Mouse (Mus musculus) E14TG2a.4 (cell line): ENCODE data around the gene Hydin.

Source experiments
- CTCF ChIP-seq: conservative IDR thresholded peaks from 2 replicates; pipeline ENCODE4 v1.5.1; 2014; ENCODE audit warnings: low read length
- NANOG ChIP-seq: IDR thresholded peaks from 2 replicates; pipeline ENCODE4 v1.6.1; 2014; ENCODE audit warnings: borderline replicate concordance, low read length, mixed read lengths

- TF ChIP-seq CTCF (no peak), NANOG (no peak)
These were observed 385.1 kb downstream of the Hydin start for GRCm38 (mm10) chr8:110651847-110652246.
